In the genomic region with DNA sequence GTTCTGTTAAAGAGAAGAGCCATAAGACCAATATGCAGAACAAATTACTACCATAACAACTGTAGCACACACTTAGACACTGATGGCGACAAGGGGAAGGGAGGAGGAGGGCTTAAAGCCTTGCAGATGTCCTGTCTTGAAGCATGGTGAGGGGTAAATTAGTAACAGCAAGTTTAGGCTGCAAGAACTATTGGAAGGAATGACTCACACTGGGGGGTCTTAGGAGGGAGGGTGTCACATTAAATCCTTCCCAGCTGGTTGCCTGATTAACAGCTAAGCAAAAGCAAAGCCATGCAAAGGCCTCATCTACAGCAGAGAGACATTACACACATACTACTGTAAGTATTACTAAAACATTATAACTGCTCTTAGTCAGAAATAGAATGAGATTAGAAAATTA, we compare ENCODE assay signal across 23 mouse cellular contexts. TPM values are rescaled to one million over a fixed set of nuclear protein-coding genes. Genes with fewer than 3 reads are reported as not detected.
DNase-seq lines count a peak whose midpoint lies in the region; ATAC-seq and TF ChIP-seq lines count a peak whose summit lies in the region.
"Had no signal": no experiment of that assay in that cellular context is flagged by ENCODE, and none has a peak within 500 bp of the region (broad histone marks: within the 10 kb centered on the region; RNA-seq: fewer than 3 reads in every experiment).

No protein-coding gene starts in this region.

- peak; percentile 29 for DNase-seq in embryo, embryonic 10 days (ENCODE audit: low spot score)
- no peak for DNase-seq in embryo, embryonic 10.5 days (ENCODE audit: low spot score)
- DNase-seq in kidney, postnatal 0 days (ENCODE audit: low spot score): peak; percentile 7
- DNase-seq in kidney, postnatal 14 days: no peak
- peak; percentile 26 for DNase-seq in 416B (ENCODE audit: low read depth)
- DNase-seq in forelimb bud, embryonic 11.5 days (ENCODE audit: low read depth, low spot score): peak; percentile 17
- DNase-seq in T-cell, adult 2 months (ENCODE audit: low spot score): no peak
- DNase-seq: adrenal gland, adult 2 months; adrenal gland, postnatal 25 days; cerebellum, adult 2 months; cerebellum, postnatal 10 days; forebrain, postnatal 0 days; gastrocnemius, adult 2 months; gastrocnemius, postnatal 25 days; heart, adult 11 months; heart, postnatal 36 days had no signal

- no peak overlapping the region for H3K4me2 ChIP-seq in kidney, postnatal 0 days (ENCODE audit: low read length)
- H3K4me2 ChIP-seq: forebrain, embryonic 13.5 days; heart, embryonic 13.5 days; hindbrain, embryonic 15.5 days had no signal

- no peak overlapping the region for H3K27ac ChIP-seq in kidney, postnatal 0 days
- H3K27ac ChIP-seq: forebrain, embryonic 13.5 days; gastrocnemius, adult 2 months; heart, embryonic 13.5 days; hindbrain, embryonic 15.5 days had no signal

- no peak for ATAC-seq in kidney, postnatal 0 days (replicated peaks; ENCODE audit: low FRiP score, low read depth)
- ATAC-seq: forebrain, embryonic 13.5 days; forebrain, postnatal 0 days; Patski had no signal

- WGBS in kidney, postnatal 0 days: 44% methylated on average over 1 of the region's 1 CpGs

- H3K4me3 ChIP-seq in kidney, postnatal 0 days (replicated peaks; ENCODE audit: low read depth, low read length): no peak overlapping the region
- H3K4me3 ChIP-seq: forebrain, embryonic 13.5 days; gastrocnemius, adult 2 months; heart, embryonic 13.5 days; hindbrain, embryonic 15.5 days had no signal

- no peak for TF ChIP-seq CTCF in kidney, postnatal 0 days (IDR thresholded peaks at IDR 0.05; ENCODE audit: low read depth)

- H3K9ac ChIP-seq in kidney, postnatal 0 days (ENCODE audit: low read depth, low read length): no peak overlapping the region
- H3K9ac ChIP-seq: forebrain, embryonic 13.5 days; forebrain, postnatal 0 days; heart, embryonic 13.5 days; hindbrain, embryonic 15.5 days had no signal

- H3K9me3 ChIP-seq in kidney, postnatal 0 days (replicated peaks; ENCODE audit: low read length): no peaks in the 10 kb centered on the region
- H3K9me3 ChIP-seq: forebrain, embryonic 13.5 days; heart, embryonic 13.5 days; hindbrain, embryonic 15.5 days had no signal

- no peaks in the 10 kb centered on the region for H3K4me1 ChIP-seq in kidney, postnatal 0 days (replicated peaks; ENCODE audit: insufficient read depth, low read length)
- H3K4me1 ChIP-seq: forebrain, embryonic 13.5 days; hindbrain, embryonic 15.5 days had no signal

- H3K36me3 ChIP-seq in kidney, postnatal 0 days (ENCODE audit: insufficient read depth, low read length): no peaks in the 10 kb centered on the region
- H3K36me3 ChIP-seq: hindbrain, embryonic 15.5 days had no signal

- H3K27me3 ChIP-seq in kidney, postnatal 0 days (ENCODE audit: insufficient read depth, low read length): no peaks in the 10 kb centered on the region
- H3K27me3 ChIP-seq: forebrain, embryonic 13.5 days; heart, embryonic 13.5 days; hindbrain, embryonic 15.5 days; Patski had no signal

RNA-seq across cellular contexts. Expression of gene Foxd4, which starts 28.0 kb away (rescaled TPM):
- not detected in 2 replicates for polyA plus RNA-seq in kidney, postnatal 0 days (2015; fragmentation: Nextera tagmentation; extraction: Ambion mirVana)
- polyA plus RNA-seq: adrenal gland, adult 2 months; C2C12; embryonic facial prominence, embryonic 11.5 days; forebrain, embryonic 13.5 days; forebrain, postnatal 0 days; heart, embryonic 13.5 days; heart, postnatal 0 days had no signal

RNA-seq across cellular contexts. Expression of gene Cbwd1, which starts 32.4 kb away (rescaled TPM):
- 19.8 and 20.4 TPM in 2 replicates for polyA plus RNA-seq in kidney, postnatal 0 days (2015; fragmentation: Nextera tagmentation; extraction: Ambion mirVana)

RNA-seq across cellular contexts. Expression of gene Gm10053, which starts 53.6 kb away (rescaled TPM):
- 458 and 466 TPM in 2 replicates for polyA plus RNA-seq in kidney, postnatal 0 days (2015; fragmentation: Nextera tagmentation; extraction: Ambion mirVana)

Comparison
In these comparisons a context has a peak if more than half of its experiments do, and no peak if none do; other contexts are left out.
1. DNase-seq: peak in embryo, embryonic 10 days (single experiment), kidney, postnatal 0 days (single experiment), 416B (single experiment) and forelimb bud, embryonic 11.5 days (single experiment); none in embryo, embryonic 10.5 days (single experiment), kidney, postnatal 14 days (single experiment) and T-cell, adult 2 months (single experiment).